Mouse (Mus musculus): ENCODE data around the gene Mmgt2. TPM values are rescaled to one million over a fixed set of nuclear protein-coding genes. Genes with fewer than 3 reads are reported as not detected.

The Mmgt2 gene
- polyA plus RNA-seq, 1 experiment from 2014 or later = 44.7 TPM

DNA sequence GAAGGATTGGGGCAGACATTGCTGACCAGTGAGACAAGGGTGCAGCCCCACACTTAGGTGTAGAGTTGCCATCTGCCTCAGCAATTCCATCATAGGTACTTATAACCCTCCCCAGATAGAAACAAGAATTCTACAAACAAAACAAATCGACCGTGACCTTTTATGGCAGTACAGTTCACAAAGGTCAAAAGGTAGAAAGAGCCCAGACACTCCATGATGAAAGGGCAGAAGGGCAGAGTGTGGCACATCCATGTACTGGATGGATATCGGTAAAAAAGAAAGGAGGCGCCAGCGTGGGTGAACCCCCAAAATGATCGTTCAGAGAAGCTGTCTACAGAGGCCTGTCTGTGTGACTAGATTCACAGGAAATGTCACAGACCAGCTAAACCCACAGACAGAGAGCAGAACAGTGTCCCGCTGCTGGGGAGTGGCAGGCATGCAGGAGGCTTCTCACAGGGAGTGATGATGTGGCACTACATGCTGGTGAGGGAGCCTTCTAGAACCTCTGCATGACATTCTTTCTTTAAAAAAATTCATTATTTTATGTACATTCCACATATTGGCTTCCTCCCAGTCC lies 30.4 kb downstream of the Mmgt2 start:
- Histone ChIP-seq H3K9me3 (replicated peaks) (no peaks in the 10 kb centered on the region), H3K27me3 (no peaks in the 10 kb centered on the region), H3K36me3 (no peaks in the 10 kb centered on the region), H3K4me2 (no peak overlapping the region), H3K4me1 (replicated peaks) (peaks cover 3% of the 10 kb centered on the region), H3K4me3 (no peak overlapping the region), H3K9ac (no peak overlapping the region), H3K27ac (no peak overlapping the region)
- no peak for ATAC-seq (replicated peaks; ENCODE audit: insufficient number of reproducible peaks, insufficient read depth, low FRiP score, low read depth)
- 80% methylated on average over 7 of the region's 7 CpGs for WGBS

GRCm38 (mm10) chr11:62679954-62680353 lies 31.5 kb downstream of the Mmgt2 start:
- no peak overlapping the region for H3K9ac ChIP-seq
- WGBS = 68% methylated on average over 4 of the region's 4 CpGs
- H3K27me3 ChIP-seq = no peaks in the 10 kb centered on the region
- H3K9me3 ChIP-seq (replicated peaks) = no peaks in the 10 kb centered on the region
- no peak for ATAC-seq (replicated peaks; ENCODE audit: insufficient number of reproducible peaks, insufficient read depth, low FRiP score, low read depth)
- no peaks in the 10 kb centered on the region for H3K36me3 ChIP-seq
- H3K4me2 ChIP-seq = no peak overlapping the region
- peaks cover 3% of the 10 kb centered on the region for H3K4me1 ChIP-seq (replicated peaks)
- H3K4me3 ChIP-seq = no peak overlapping the region
- no peak overlapping the region for H3K27ac ChIP-seq

GRCm38 (mm10) chr11:62691592-62691991 lies 43.1 kb downstream of the Mmgt2 start:
- Histone ChIP-seq H3K4me1 (replicated peaks) (no peaks in the 10 kb centered on the region), H3K27me3 (no peaks in the 10 kb centered on the region), H3K9me3 (replicated peaks) (no peaks in the 10 kb centered on the region), H3K9ac (no peak overlapping the region), H3K4me3 (no peak overlapping the region), H3K27ac (no peak overlapping the region), H3K4me2 (no peak overlapping the region), H3K36me3 (no peaks in the 10 kb centered on the region)
- WGBS = 83% methylated on average over 3 of the region's 3 CpGs
- ATAC-seq (replicated peaks; ENCODE audit: insufficient number of reproducible peaks, insufficient read depth, low FRiP score, low read depth) = no peak

- Histone ChIP-seq H3K36me3 (no peaks in the 10 kb centered on the region), H3K4me2 (no peak overlapping the region), H3K27ac (no peak overlapping the region), H3K9me3 (replicated peaks) (no peaks in the 10 kb centered on the region), H3K27me3 (no peaks in the 10 kb centered on the region), H3K9ac (no peak overlapping the region), H3K4me1 (replicated peaks) (no peaks in the 10 kb centered on the region), H3K4me3 (no peak overlapping the region)
- no peak for ATAC-seq (replicated peaks; ENCODE audit: insufficient number of reproducible peaks, insufficient read depth, low FRiP score, low read depth)
- 19% methylated on average over 11 of the region's 11 CpGs for WGBS
These were observed 45.1 kb downstream of the Mmgt2 start for GRCm38 (mm10) chr11:62693299-62694184.

DNA sequence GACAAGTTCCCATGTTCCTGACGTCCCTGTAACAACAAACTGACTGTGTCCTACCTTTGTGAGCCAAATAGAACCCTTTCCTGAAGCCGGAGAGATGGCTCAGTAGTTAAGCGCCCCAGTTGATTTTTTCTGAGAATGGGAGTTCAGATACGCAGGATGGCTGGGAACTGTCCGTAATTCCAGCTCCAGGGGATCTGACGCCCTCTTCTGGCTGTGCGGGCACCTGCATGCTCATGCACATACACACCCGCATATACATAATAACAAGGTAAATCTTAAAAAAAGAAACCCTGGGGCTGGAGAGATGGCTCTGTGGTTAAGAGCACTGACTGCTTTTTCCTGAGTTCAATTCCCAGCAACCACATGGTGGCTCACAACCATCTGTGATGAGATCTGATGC lies 46.7 kb downstream of the Mmgt2 start:
- H3K4me2 ChIP-seq = no peak overlapping the region
- 92% methylated on average over 8 of the region's 8 CpGs for WGBS
- no peak overlapping the region for H3K4me3 ChIP-seq
- H3K9ac ChIP-seq = no peak overlapping the region
- H3K27me3 ChIP-seq = no peaks in the 10 kb centered on the region
- no peak for ATAC-seq (replicated peaks; ENCODE audit: insufficient number of reproducible peaks, insufficient read depth, low FRiP score, low read depth)
- no peak overlapping the region for H3K27ac ChIP-seq
- H3K4me1 ChIP-seq (replicated peaks) = no peaks in the 10 kb centered on the region
- H3K36me3 ChIP-seq = no peaks in the 10 kb centered on the region
- no peaks in the 10 kb centered on the region for H3K9me3 ChIP-seq (replicated peaks)

DNA sequence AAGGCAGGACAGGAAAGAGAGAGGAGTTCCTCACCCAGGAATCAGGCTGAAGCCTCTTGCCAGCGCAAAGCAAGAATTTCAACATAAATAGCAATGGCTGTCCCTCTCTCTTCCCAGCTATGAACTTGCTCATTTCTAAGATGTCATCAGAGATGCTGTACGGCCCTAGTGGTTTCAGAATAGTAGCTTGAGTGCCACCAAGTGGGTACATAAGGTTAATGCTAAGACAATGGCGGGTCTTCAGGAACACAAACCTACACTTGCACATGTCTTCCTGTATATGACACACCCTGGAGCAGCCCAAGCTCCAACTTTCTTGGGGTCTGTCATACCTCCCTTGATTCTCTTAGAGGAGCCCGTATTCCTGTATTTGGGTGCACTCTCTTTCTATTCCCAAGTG lies 51.3 kb downstream of the Mmgt2 start:
- no peak for ATAC-seq (replicated peaks; ENCODE audit: insufficient number of reproducible peaks, insufficient read depth, low FRiP score, low read depth)
- Histone ChIP-seq H3K27me3 (no peaks in the 10 kb centered on the region), H3K9ac (no peak overlapping the region), H3K4me1 (replicated peaks) (no peaks in the 10 kb centered on the region), H3K27ac (no peak overlapping the region), H3K36me3 (no peaks in the 10 kb centered on the region), H3K4me3 (no peak overlapping the region), H3K4me2 (no peak overlapping the region), H3K9me3 (replicated peaks) (no peaks in the 10 kb centered on the region)
- WGBS = 64% methylated on average over 4 of the region's 4 CpGs

GRCm38 (mm10) chr11:62701218-62701617 lies 52.8 kb downstream of the Mmgt2 start:
- Histone ChIP-seq H3K36me3 (no peaks in the 10 kb centered on the region), H3K4me2 (no peak overlapping the region), H3K4me1 (replicated peaks) (no peaks in the 10 kb centered on the region), H3K27me3 (no peaks in the 10 kb centered on the region), H3K4me3 (no peak overlapping the region), H3K27ac (no peak overlapping the region), H3K9me3 (replicated peaks) (no peaks in the 10 kb centered on the region), H3K9ac (no peak overlapping the region)
- no peak for ATAC-seq (replicated peaks; ENCODE audit: insufficient number of reproducible peaks, insufficient read depth, low FRiP score, low read depth)
- WGBS = 69% methylated on average over 1 of the region's 1 CpGs

DNA sequence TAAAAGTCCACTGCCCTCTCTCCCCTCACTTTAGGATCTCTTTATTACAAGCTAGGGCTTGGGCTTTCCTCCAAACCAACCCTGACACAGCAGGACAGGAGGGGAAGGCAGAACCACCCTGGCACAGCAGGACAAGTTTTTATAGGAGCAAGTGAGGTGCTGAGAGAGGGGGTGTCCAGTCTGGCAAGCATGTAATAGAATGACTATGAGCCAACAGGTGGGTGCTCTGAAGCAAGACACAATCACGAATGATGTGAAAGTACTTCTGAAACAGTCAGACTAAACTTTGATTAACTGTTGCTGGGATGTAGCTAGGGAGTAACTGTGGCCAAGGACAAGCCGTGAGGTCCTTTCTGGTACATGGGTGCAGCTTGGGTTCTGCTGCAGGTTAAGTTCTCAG lies 57.7 kb downstream of the Mmgt2 start:
- no peaks in the 10 kb centered on the region for H3K36me3 ChIP-seq
- H3K27ac ChIP-seq = no peak overlapping the region
- no peaks in the 10 kb centered on the region for H3K9me3 ChIP-seq (replicated peaks)
- no peak overlapping the region for H3K4me3 ChIP-seq
- no peak for ATAC-seq (replicated peaks; ENCODE audit: insufficient number of reproducible peaks, insufficient read depth, low FRiP score, low read depth)
- H3K4me2 ChIP-seq = no peak overlapping the region
- 81% methylated on average over 2 of the region's 2 CpGs for WGBS
- H3K9ac ChIP-seq = no peak overlapping the region
- no peaks in the 10 kb centered on the region for H3K27me3 ChIP-seq
- H3K4me1 ChIP-seq (replicated peaks) = peaks cover 5% of the 10 kb centered on the region; the same call in 1 of the 2 replicates

DNA sequence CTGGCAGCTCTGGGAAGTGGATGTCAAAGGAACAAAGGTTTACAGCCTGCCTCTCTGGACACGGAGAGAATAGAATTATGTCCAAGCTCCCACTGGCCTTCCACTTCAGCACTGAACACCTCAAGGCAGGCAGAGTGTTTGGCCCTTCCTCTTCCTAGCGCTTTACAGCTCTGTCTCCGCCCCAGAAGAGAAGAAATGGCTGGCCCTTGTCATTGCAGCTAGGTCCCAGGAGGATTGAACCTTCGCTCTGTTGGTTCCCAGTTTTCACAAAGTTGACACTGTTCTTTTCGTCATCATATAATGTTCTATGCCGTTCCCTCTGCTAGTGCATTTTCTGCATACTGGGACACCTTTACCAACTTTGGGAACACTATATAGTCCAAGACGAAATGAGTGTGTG lies 59.8 kb downstream of the Mmgt2 start:
- Histone ChIP-seq H3K4me3 (no peak overlapping the region), H3K4me1 (replicated peaks) (peaks cover 5% of the 10 kb centered on the region; the same call in 1 of the 2 replicates), H3K27me3 (no peaks in the 10 kb centered on the region), H3K36me3 (no peaks in the 10 kb centered on the region; the same call in 1 of the 2 replicates), H3K4me2 (no peak overlapping the region), H3K9ac (no peak overlapping the region), H3K27ac (no peak overlapping the region), H3K9me3 (replicated peaks) (no peaks in the 10 kb centered on the region)
- whole genome bisulfite sequencing = 66% methylated on average over 7 of the region's 7 CpGs
- no peak for ATAC-seq (replicated peaks; ENCODE audit: insufficient number of reproducible peaks, insufficient read depth, low FRiP score, low read depth)

- WGBS = 52% methylated on average over 5 of the region's 5 CpGs
- ATAC-seq (replicated peaks; ENCODE audit: insufficient number of reproducible peaks, insufficient read depth, low FRiP score, low read depth) = no peak; the same call in 1 of the 2 replicates
- peaks cover 5% of the 10 kb centered on the region; the same call in 1 of the 2 replicates for H3K4me1 ChIP-seq (replicated peaks)
- H3K36me3 ChIP-seq = peaks cover 17% of the 10 kb centered on the region; the same call in 1 of the 2 replicates
- no peak overlapping the region for H3K9ac ChIP-seq
- H3K4me2 ChIP-seq = no peak overlapping the region
- no peaks in the 10 kb centered on the region for H3K9me3 ChIP-seq (replicated peaks)
- no peaks in the 10 kb centered on the region for H3K27me3 ChIP-seq
- 0 out of 2 replicates have a peak overlapping the region, but pooled peaks have one; percentile 24 for H3K27ac ChIP-seq
- no peak overlapping the region for H3K4me3 ChIP-seq
These were observed 62.2 kb downstream of the Mmgt2 start for GRCm38 (mm10) chr11:62710657-62711056.

All from heart, embryonic 15.5 days (tissue).